Mouse (Mus musculus) embryo, embryonic 11.5 days (tissue): Measurements from ENCODE around the gene Filip1l.

Source experiments
- DNase-seq: peaks from one replicate; pipeline ENCODE4 v3.0.0-alpha.2; 2012; ENCODE audit warnings: low read depth, low spot score

The Filip1l gene

DNA sequence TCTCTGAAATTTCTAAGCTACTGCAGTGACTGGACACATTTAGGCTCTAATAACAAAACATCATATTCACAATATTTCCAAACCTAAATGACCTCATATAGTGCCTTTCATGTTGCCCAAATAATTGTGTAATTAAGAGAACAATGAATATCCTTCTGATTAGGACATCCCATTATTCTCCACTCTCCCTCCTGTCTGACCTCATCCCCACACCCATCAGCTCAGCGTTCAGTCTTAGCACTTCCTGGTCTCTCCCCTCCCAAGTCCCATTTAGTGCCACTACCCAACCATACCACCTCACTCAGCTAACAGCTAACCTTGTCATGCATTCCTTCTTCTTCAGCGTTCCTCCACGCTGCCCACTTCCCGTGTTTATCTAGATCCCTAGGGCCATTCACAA lies 130.0 kb downstream of the Filip1l start:
- DNase-seq = no peak

DNA sequence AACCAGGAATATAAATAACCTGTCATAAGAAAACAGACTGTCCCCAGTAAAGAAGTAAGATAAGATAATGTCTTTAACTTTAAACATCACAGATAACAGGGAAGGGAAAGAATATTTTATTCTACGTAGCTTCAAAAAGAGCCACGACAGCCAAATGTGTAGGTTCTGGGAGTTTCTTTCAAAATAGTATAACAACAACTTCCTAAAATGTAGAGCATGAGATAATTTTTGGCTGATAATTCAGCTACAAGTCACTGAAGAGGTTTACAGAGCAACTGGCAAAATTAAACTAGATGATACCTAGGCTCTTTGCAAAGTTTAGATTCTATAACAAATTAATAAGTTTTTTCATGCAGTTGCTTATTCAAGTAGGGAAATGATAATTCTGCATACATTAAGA lies 130.6 kb downstream of the Filip1l start:
- DNase-seq = no peak

DNA sequence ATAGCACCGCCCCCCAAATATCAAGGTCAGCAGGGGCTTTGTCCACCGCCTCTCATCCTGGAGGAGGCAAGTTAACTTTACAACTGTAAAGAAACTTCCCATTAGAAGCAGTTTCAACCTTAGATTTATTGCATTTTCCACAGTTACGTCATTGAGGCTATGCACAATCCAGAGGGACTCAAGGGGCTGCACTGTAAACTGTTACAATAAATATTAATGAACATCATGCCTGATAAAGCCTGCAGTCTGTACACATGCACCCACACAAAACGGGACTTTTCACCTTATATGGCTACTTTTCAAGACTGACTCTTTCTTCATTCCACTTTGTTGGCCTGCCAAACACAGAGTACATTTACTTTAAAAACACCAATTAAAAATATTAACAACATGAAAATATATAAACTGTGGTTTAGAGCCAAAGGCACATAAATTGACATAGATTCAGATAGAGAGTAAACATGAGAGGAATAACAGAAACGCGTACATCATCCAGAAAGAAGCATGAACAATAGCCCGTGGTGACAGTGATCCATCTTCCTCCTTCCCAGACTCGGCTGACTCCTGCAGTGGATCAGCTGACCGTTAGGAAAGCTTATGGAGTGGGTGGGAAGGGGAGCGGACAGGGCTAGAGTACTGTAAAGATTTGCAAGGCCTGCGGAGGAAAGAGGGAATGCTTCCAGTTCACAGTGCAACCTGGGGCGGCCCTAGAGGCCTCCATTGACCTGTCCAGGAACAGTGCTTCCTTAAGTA lies 131.3 kb downstream of the Filip1l start:
- no peak for DNase-seq

DNA sequence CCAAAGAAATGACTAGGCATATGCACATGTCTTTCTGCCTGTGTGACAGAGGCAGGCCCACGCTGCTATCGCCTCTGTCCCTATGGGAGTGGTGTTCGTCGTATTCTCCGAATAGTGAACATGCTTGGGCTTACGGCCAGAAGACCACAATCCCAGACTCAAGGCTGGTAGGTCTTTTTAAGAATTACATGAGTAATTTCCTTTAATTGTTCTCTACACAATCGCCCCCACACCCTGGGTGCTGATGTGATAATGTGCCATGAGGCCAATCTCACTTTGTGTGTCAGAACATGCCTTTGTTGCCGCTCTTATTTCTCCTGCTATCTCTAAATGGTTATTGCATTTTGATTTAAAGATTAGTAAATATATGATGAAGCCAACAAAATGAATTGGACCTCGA lies 132.4 kb downstream of the Filip1l start:
- DNase-seq = no peak

DNA sequence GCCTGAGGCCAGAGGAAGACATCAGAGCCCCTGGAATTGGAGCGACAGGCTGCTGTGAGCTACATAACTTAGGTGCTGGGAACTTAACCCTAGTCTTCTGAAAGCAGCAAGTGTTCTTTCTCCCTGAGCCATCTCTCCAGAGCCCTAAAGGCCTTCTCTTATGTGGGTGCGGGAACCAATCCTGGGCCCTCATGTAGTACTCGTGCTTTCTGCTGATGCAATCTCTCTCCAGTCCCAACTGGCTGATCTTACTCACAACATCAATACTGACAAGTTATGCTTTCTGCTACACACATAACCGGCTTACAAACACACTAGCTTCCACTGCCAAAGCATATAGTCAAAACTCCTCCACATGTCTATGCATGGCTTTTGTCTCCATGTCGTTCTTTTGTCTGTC lies 133.4 kb downstream of the Filip1l start:
- no peak for DNase-seq

DNA sequence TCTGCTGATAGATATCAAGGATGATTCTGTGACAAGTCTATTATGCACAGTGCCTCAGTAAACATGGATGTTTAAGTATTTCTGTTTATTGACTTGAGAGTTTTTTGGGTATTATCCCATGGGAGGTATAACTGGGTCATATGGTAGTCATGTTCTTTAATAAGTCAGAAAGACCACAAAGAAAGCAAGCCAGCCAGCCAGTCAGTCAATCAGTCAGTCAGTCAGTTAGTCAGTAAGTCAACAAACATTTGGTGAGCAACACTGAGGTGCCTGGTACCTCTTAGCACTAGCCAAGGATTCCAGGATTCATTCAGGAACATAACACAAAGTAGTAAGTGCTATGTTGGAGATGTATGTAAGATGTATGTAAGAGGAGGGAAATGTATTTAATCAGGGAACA lies 135.8 kb downstream of the Filip1l start:
- DNase-seq = no peak

DNA sequence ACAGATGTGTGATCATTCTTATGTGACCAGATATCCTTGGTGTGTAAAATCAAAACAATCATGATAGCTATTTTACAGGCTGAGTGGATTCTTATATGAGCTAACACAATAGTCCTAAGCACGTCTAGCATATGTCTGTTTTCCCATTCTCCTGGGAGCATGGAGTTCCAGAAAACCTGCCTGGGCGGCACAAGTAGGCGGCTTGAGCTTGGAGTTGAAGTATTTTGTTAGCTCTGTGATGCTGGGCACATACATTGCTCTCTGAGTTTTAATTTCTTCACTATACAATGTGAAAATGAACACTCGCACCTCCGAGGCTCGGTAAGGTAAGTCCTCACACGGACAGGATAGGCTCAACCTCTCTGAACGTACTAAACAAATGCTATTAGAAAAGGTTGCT lies 137.8 kb downstream of the Filip1l start:
- DNase-seq = no peak

DNA sequence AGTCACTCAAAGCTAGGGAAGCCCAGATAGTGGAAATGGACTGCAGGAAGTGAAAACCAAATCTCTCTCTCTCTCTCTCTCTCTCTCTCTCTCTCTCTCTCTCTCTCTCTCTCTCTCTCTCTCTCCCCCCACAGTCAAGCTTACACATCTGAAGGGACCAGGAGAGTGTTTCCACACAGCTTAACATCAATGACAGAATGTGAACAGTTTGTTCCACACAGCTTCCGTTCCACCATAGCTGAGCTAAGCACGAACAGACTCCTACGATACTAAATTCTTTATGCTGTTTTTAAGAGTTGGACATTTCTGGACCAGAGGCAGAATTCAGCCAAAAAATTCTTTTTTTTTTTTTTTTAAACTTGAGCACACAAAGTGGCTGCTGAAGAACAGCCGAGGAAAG lies 139.0 kb downstream of the Filip1l start:
- no peak for DNase-seq

DNA sequence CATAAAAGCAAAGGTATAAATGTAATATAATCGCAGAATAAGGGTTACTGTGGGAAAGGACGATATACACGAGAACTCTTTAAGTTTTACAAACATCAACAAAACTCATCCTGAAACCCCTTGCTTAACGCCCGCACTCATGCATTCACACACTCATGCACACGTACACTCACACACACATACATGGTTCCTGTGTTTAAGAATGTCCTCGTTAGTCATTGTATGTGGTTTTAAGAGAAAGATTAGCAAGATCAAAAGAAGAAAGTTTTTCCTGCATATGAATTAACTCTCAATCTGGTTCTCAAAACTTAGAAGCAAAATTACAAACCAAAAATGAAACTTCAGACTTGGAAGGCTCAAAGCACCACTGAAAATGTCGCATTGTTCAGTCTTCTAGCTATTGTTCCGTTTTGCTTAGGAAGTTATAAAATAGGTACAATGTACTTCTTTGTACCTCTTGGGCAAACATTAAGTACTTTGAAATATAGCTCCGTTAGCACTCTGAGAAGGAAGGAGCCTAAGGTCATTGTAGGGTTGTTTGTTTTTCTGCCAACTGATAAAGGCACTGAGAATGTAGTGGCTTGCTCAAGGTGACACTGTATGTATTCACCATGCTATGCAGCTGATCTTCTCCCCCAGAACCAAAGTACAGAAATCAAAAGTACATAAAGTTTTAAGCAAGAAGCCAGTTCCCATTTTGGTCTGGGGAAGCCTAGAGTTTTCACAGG lies 142.7 kb downstream of the Filip1l start:
- no peak for DNase-seq

DNA sequence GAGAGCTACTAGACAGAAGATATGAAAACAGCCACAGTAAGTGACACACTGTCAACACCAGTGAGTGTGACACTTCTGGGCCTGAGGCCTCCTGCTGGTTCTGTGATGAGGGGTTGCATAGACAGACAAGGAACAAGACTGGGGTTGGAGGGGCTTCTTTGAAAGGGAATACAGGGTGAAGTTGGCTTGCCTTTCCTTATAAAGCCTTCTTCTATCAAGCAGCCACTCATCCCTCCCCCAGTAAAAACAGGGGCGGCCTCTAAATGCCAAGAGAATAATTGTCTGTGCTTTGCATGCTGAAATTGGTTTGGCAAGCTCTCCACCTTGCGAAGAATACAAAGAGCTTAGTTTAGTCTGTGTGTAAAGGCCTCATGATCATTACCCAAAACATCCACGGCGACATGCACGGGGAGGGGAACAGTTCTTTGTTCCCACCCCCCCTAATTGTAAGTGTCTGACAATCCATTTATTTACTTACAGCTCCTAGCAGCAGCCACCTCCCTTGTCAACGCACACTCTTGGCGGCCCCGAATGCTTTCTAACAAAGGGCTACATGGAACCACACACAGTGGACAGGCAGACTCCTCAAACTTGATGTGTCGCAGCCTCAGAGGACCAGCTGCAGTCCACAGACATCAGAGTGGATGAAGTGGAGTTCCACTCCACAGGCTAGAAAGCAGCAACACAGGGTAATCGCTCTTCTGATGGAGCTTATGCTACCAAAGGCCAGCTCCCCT lies 143.7 kb downstream of the Filip1l start:
- DNase-seq = no peak

DNA sequence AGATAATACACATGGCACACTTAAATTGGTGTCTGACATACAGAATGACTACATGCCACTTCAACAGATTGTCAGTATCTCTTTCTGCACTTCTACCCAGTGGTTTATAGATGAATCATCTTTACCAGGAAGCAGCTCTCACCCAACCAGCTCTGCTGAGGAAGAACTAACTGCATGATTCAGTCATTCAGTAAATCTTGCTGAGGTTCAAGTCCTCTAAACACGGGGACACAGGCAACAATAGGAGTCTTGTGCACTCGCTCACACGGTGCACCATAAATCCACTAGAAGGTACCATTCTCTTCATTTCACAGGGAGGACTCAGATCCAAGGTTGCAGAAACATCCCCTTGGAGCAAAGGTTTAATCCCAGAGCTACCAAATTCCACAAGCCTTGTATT lies 148.0 kb downstream of the Filip1l start:
- no peak for DNase-seq

DNA sequence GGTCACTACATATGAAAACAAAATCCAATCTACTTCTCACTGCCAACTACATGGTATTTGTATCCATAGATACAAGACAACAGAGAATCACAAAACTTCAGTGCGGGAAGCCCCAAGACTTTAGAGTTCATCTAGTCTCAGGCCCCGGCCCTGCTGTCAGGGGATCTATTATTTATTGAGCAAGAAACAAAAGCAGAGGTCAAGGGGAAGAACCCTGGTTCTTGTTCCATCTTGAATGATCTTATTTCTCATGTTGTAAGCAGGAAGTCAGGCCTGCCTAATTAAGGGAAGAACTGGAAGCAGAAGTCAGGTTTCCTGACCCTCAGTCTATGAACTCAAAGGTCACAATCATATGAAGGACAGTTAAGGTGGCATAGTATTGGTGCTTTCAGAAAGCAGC lies 149.3 kb downstream of the Filip1l start:
- DNase-seq = no peak

DNA sequence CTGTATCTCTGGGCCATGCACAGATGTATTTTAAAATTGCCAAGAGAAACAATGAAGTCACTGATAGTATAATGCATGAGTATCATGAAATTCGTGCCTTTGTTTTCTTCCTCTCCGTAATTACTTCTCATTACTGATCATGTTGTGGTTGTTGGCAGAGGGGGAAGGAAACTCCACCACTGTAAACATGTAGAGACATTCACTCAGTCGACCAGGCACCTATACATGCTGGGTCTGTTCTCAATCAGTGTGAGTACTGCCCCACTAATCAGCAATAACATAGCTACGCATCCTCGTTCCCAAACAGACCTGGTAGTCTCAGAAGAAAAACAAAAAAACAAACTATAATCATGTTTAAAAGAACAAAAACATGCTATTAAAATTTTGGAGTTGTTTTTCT lies 149.9 kb downstream of the Filip1l start:
- DNase-seq = no peak

DNA sequence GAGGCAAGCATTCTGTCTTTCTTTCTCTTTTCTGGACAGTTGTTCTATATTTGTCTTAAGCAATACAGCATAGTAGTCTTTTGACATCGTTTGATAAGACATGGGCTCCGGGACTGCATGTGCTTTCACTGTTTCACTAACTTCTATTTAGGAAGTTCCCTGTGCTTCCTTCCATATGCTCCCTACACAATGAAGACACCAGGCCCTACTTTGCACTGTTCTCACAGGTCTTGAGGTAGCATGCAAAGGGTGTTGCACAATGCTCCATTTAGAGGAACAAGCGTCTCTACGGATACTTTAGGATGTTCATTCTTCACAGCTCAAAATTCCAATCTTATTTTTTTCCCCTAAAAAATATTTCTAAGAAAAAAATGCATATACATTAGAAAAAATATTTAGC lies 151.8 kb downstream of the Filip1l start:
- no peak for DNase-seq

DNA sequence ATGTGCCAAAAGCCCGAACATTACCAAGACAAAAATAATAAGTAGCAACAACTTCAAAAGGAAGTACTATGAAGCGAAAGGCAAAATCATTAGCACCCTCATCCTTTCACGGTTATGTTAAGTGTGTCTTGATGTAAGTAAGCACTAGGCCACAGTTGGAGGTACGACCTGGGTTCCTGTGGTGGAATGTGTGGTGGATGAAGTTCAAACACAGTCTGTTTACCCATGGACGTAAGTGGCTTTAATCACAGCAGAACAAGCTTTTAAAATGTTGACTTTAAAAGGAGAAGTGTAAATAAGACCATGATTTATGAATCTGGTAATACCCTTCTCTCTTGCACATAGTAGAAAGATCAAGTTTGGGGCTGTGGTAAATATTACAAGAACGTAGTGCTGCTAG lies 153.2 kb downstream of the Filip1l start:
- no peak for DNase-seq

DNA sequence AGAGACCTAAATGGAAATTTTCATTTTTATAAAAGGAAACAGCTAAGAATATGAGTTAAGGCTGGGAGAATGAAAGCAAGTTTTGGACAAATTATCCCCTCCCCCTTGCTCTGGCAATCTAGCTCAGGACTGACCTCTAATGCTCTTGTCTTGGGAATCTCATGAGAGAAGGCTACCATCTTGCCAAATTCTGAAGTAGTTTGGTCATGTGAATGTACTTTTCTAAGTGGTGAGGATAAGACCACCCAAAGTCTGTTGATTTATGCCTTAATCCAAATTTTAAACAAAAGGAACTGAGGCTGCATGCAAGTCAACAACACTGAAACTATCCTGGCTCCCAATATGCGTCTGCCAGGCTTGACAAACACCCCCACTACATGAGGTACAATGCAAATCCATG lies 155.5 kb downstream of the Filip1l start:
- DNase-seq = no peak

DNA sequence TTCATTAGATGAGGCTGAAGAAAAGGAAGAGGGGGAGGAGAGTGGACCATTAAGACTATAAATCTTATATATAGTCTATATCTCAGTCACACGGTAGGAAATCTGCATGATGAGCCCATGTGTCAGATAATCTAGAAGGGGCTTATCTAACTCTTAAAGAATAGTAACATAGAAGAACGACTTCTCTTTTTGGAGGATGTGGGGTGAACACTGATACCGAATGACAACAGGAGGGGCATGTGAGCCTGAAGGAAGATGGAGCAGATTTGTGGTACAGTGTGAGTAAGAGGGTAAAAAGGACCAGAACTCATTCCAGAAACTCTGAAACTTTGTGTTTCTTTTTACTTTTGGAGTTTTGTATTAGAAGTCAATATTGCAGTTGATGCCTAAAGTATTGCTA lies 156.2 kb downstream of the Filip1l start:
- DNase-seq = no peak

DNA sequence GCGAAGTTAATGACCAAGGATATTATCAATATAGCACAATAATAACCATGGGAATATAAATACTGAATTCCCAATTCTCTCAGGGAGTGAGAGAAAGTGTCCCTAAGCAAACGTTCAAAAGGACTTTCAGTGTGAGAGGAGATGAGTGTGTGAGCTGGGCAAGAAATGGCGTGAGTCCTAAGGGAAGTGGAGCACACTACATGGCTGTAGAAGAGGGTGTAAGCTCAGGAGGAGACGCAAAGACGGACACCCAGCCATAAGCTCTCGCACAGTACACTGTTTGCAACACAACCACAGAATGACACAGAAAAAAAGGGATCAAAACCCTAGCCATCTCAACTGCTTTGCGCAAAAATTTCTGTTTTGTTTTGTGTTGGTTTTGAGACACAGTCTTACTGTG lies 160.7 kb downstream of the Filip1l start:
- DNase-seq = no peak

DNA sequence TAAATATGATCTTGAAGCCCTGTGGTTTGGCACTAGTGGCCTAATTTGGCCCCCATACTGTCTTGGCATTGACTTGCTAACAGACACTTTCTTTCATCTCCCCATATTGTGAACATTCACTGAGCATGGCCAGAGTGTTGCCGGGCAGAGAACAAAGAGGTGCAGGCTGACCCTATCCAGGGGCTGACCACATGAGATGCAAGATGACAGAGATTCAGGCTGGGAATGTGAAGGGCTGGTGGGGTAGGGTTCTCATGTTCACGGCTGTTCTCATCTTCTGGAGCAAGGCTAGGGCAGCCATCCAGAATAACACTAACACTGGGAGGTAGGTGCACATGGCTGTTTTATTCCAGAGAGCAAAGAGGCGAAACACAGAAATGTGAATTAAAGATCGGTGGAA lies 161.5 kb downstream of the Filip1l start:
- no peak for DNase-seq

DNA sequence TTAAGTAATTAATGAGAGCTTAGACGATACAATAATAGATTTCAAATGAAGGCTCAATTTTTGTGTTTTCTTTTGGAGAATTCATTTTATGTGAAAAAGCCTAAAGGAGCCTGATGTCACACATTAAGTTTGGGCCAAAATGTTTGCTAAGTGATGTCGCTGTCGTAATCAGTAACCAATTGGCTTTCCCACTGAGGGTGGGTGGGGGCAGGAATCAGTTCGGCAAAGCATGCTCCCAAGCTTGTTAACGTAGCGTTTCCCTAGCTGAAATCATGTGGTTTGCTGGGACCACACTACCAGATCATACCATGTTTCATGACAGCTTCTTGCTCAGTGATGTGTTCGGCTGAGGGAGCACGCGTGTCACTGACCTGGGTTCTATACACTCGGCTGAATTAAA lies 162.7 kb downstream of the Filip1l start:
- no peak for DNase-seq

DNA sequence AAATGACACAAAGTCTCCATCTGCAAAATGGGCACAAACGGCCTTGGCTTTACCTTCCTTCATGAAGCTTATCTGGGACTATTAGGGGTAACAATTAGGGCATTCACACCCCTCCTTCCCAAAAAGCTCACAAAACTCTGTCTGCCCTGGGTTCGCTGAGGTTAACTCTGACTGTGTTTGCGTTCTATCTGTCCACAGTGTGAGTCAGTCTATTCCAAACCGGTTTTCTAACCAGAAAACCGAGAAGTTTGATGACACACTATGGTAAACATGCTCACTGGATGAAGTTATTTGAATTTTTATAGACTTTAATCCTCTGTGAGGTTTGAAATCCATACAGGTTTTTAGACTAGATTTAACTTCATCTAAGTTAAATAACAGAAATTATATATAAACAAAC lies 172.2 kb downstream of the Filip1l start:
- DNase-seq = no peak

DNA sequence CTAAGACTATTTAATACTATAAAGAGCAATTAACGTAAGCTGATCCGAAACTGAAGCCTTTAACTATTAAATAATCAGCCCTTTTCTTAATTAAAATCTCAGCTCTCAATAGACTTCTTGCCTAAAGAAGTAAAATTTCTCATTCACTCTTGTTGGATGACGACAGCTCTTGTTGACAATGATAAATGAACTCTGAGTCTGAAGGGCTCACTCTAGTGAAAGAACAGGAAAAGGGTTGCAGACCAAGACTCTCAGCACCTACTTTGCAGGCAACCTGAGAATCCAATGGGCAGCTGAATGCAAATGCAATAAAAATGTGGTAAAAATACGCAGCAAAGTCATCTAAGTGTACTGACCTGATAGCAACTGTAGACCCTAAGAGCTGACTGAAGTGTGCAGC lies 172.6 kb downstream of the Filip1l start:
- DNase-seq = no peak

DNA sequence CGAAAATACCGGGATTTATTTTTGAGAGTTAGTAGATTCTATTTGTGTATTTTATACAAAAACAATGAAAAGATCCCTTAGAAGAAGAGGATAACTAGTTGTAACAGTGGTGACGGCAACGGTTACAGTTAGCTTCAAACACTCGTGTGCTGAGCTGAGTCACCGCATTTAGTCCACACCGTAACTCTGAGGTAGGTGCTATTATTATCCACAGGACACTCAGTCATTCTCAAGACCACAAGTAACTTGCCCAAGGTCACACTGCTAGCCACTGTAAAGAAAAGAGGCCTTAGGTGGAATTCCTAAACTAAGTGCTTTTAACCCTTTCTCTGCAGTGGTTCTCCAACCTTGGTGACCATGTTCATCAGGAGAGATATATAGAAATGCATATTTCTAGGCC lies 174.0 kb downstream of the Filip1l start:
- DNase-seq = no peak
